In the genomic region with DNA sequence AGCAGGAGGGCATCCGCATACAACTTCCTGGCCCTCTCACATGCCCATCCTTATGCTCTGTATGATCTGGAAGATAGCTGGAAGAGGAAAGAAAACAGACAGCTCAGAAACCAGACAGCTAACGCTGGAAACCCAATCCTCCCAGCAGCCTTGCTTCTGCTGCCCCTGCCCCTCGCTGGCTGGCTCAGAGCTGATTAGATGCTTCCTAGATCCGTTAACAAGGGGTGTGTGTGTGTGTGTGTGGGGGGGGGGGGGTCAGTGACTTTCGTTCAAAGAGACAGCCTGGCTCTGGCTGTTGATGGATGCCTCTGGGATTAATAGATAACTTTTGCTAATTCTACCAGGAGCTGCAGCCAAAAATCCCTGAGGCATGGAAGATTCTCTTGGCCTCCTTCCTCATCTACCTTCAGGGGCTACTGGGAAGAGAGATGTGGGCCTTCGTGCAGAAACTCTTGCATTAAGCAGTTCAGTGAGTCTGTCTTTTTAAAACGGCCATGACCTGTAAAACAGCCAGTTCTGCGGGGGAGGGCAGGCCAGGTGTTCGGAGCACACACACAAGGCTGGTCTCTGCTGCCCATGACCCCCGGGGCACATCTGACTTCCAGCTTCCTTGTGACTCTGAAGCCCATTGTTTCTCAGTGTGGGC, we compare ENCODE assay signal across 8 mouse cellular contexts. TPM values are rescaled to one million over a fixed set of nuclear protein-coding genes. Genes with fewer than 3 reads are reported as not detected.
DNase-seq lines count a peak whose midpoint lies in the region; ATAC-seq lines count a peak whose summit lies in the region.

No protein-coding gene starts in this region.

- peak overlapping the region; percentile 69 for H3K27ac ChIP-seq in hindbrain, embryonic 16.5 days (ENCODE audit: low read depth, low read length)
- peak overlapping the region; percentile 96 for H3K27ac ChIP-seq in liver, embryonic 12.5 days
- H3K27ac ChIP-seq in stomach, embryonic 15.5 days = peak overlapping the region; percentile 37

- H3K9ac ChIP-seq in hindbrain, embryonic 16.5 days (ENCODE audit: low read depth, low read length) = peak overlapping the region; percentile 8
- H3K9ac ChIP-seq in liver, embryonic 12.5 days = peak overlapping the region; percentile 74
- H3K9ac ChIP-seq in stomach, embryonic 15.5 days = no peak overlapping the region

- H3K9me3 ChIP-seq in hindbrain, embryonic 16.5 days (ENCODE audit: control insufficient read depth, low read length) = no peaks in the 10 kb centered on the region
- H3K9me3 ChIP-seq in liver, embryonic 12.5 days (replicated peaks) = no peaks in the 10 kb centered on the region
- H3K9me3 ChIP-seq in stomach, embryonic 15.5 days = no peaks in the 10 kb centered on the region

- 14% methylated on average over 10 of the region's 10 CpGs for WGBS in hindbrain, embryonic 16.5 days
- 5% methylated on average over 10 of the region's 10 CpGs for WGBS in liver, embryonic 12.5 days (ENCODE audit: insufficient replicate concordance)
- 8% methylated on average over 10 of the region's 10 CpGs for WGBS in stomach, embryonic 15.5 days

- peak overlapping the region; percentile 44 for H3K4me2 ChIP-seq in hindbrain, embryonic 16.5 days (ENCODE audit: low read length)
- peak overlapping the region; percentile 80 for H3K4me2 ChIP-seq in liver, embryonic 12.5 days
- H3K4me2 ChIP-seq in stomach, embryonic 15.5 days = peak overlapping the region; percentile 45

- intact Hi-C loops in gastrocnemius, postnatal 36 days (cut with DNase I) = loop anchor here (5.0 kb wide), 1 partner anchor 64 kb away; no protein-coding TSS in a partner anchor

- ATAC-seq in hindbrain, embryonic 16.5 days = peak; percentile 66
- ATAC-seq in liver, embryonic 12.5 days = peak; percentile 71
- peak; percentile 52; the same call in 1 of the 2 replicates for ATAC-seq in stomach, embryonic 15.5 days (ENCODE audit: insufficient read depth, low FRiP score, low read depth)

- H3K4me3 ChIP-seq in hindbrain, embryonic 16.5 days (ENCODE audit: low read length) = peak overlapping the region; percentile 2; the same call in 1 of the 2 replicates
- H3K4me3 ChIP-seq in liver, embryonic 12.5 days = peak overlapping the region; percentile 58
- H3K4me3 ChIP-seq in stomach, embryonic 15.5 days (replicated peaks) = 0 out of 2 replicates have a peak overlapping the region, but pooled peaks have one; percentile 4

- 0 out of 2 replicates have a peak, but pooled peaks cover 3% of the 10 kb centered on the region for H3K36me3 ChIP-seq in hindbrain, embryonic 16.5 days (ENCODE audit: control insufficient read depth, insufficient read depth, low read length)
- H3K36me3 ChIP-seq in liver, embryonic 12.5 days = no peaks in the 10 kb centered on the region
- H3K36me3 ChIP-seq in stomach, embryonic 15.5 days = no peaks in the 10 kb centered on the region

- DNase-seq in cerebellum, postnatal 10 days = peak; percentile 65 to 72
- DNase-seq in cerebellum, adult 18-20 months = no peak
- DNase-seq in c-Kit-positive CD71-positive TER-119-negative erythroid progenitor cells, embryonic 14.5 days (ENCODE audit: low read depth) = peak; percentile 47
- DNase-seq in spleen, postnatal 36 days (ENCODE audit: low spot score in 2 of 2) = no peak
- no peak for DNase-seq in gastrocnemius, postnatal 36 days

- H3K27me3 ChIP-seq in hindbrain, embryonic 16.5 days (replicated peaks; ENCODE audit: control insufficient read depth, insufficient read depth, low read length) = no peaks in the 10 kb centered on the region
- H3K27me3 ChIP-seq in liver, embryonic 12.5 days (replicated peaks) = no peaks in the 10 kb centered on the region
- no peaks in the 10 kb centered on the region for H3K27me3 ChIP-seq in stomach, embryonic 15.5 days (replicated peaks)

- peaks cover 8% of the 10 kb centered on the region for H3K4me1 ChIP-seq in hindbrain, embryonic 16.5 days (ENCODE audit: control insufficient read depth, insufficient read depth, low read depth, low read length)
- peaks cover 91% of the 10 kb centered on the region for H3K4me1 ChIP-seq in liver, embryonic 12.5 days
- H3K4me1 ChIP-seq in stomach, embryonic 15.5 days = peaks cover 24% of the 10 kb centered on the region

RNA-seq across cellular contexts. Expression of a gene that starts 23.4 kb away (rescaled TPM):
- polyA plus RNA-seq in hindbrain, embryonic 16.5 days (2015; fragmentation: Nextera tagmentation; extraction: Ambion mirVana) = 222 and 255 TPM in 2 replicates
- polyA plus RNA-seq in liver, embryonic 12.5 days (2016; fragmentation: Nextera tagmentation; extraction: Ambion mirVana) = 2.2 and 2.9 TPM in 2 replicates
- 9.0 and 9.2 TPM in 2 replicates for polyA plus RNA-seq in stomach, embryonic 15.5 days (2015; fragmentation: Nextera tagmentation; extraction: Ambion mirVana)
- total RNA-seq in gastrocnemius, postnatal 36 days (2021) = under 1 TPM; 0.36 to 0.37 TPM

Comparison
In these comparisons a context has a peak if more than half of its experiments do, and no peak if none do; other contexts are left out.
1. DNase-seq: peak in cerebellum, postnatal 10 days (2 of 2) and c-Kit-positive CD71-positive TER-119-negative erythroid progenitor cells, embryonic 14.5 days (single experiment); none in cerebellum, adult 18-20 months (0 of 2), spleen, postnatal 36 days (0 of 2) and gastrocnemius, postnatal 36 days (0 of 2).
2. H3K27ac ChIP-seq: peak in every context shown above with its lines; median percentile 96 in liver, embryonic 12.5 days; 69 in hindbrain, embryonic 16.5 days; 37 in stomach, embryonic 15.5 days.
3. H3K4me3 ChIP-seq: peak in every context shown above with its lines; median percentile 58 in liver, embryonic 12.5 days; 4 in stomach, embryonic 15.5 days; 2 in hindbrain, embryonic 16.5 days.
4. RNA of a gene that starts 23.4 kb away (polyA plus RNA-seq): 222 to 255 TPM in hindbrain, embryonic 16.5 days; 9.0 to 9.2 TPM in stomach, embryonic 15.5 days and 2.2 to 2.9 TPM in liver, embryonic 12.5 days; every median in the first group is over 10 times any median in the second.
5. Peak in every context shown above with its lines, with median percentiles within 50 percentile points of each other: ATAC-seq and H3K4me2 ChIP-seq.